Mouse (Mus musculus): ENCODE results near the gene Stra8. TPM values are rescaled to one million over a fixed set of nuclear protein-coding genes. Genes with fewer than 3 reads are reported as not detected.

Gene Stra8
- polyA plus RNA-seq, 1 experiment from 2014 or later: not detected

DNA sequence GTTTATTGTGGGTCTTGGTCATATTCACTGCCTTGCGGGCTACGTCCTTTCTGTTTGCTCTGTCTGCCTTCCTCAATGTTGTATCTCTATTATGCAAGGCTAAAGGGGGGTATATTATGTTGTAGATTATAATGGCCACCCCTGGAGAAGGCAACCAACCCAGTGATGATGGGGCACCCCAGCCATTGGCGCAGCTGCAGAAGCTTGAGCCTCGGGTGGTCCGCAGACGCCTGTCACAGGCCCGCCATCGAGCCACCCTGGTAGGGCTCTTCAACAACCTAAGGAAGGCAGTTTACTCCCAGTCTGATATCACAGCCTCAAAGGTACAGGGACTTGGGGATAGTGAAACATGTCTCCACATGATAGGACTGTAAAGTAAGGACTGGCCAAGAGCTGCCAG lies 7.6 kb downstream of the Stra8 start:
- no peaks in the 10 kb centered on the region for H3K27me3 ChIP-seq
- no peak overlapping the region for H3K4me3 ChIP-seq (replicated peaks)
- ATAC-seq (ENCODE audit: low FRiP score): no peak
- no peak overlapping the region for H3K27ac ChIP-seq
- no peaks in the 10 kb centered on the region for H3K9me3 ChIP-seq
- no peak overlapping the region for H3K4me2 ChIP-seq
- no peaks in the 10 kb centered on the region for H3K4me1 ChIP-seq
- H3K36me3 ChIP-seq (replicated peaks): no peaks in the 10 kb centered on the region
- H3K9ac ChIP-seq: no peak overlapping the region
- WGBS: 95% methylated on average over 8 of the region's 8 CpGs

DNA sequence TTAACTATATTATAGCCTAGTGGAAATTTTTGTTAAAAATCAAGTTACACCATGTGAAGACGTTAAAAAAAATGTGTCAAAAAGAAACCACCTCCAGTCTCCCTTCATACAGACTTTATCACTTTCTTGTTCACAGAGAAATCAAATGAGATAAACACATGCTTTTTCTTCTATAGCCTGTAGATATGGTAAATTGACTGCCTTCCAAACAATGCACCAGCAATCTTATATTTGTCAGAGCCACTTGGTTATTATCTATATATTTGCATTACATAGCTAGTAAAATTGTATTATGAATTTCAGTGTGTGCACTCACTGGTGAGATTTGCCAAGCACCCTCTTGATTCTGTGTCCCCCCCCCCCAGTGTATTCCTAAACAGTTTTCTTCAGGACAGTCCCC lies 12.7 kb downstream of the Stra8 start:
- H3K36me3 ChIP-seq (replicated peaks): no peaks in the 10 kb centered on the region
- no peaks in the 10 kb centered on the region; the same call in 1 of the 2 replicates for H3K27me3 ChIP-seq
- H3K9ac ChIP-seq: no peak overlapping the region
- no peak overlapping the region for H3K4me3 ChIP-seq (replicated peaks)
- H3K9me3 ChIP-seq: no peaks in the 10 kb centered on the region
- no peak for ATAC-seq (ENCODE audit: low FRiP score)
- no peak overlapping the region for H3K27ac ChIP-seq
- WGBS: 95% methylated on average over 1 of the region's 1 CpGs
- H3K4me2 ChIP-seq: no peak overlapping the region
- H3K4me1 ChIP-seq: no peaks in the 10 kb centered on the region

DNA sequence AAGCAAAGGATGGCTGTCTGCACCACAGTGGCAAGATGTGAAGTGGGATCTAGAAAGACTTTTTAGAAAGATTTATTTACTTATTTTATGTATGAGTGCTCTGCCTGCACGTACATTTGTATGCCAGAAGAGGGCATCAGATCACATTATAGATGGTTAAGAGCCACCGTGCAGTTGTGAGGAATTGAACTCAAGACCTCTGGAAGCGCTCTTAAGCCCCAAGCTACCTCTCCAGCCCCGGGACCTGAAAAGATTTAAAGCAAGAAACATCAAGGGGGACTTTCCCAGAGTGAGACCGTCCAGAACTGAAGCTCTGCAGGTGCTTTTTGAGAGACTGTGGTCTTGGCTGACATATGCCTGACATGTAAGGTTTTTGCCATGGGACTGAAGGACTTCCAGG lies 16.8 kb downstream of the Stra8 start:
- Histone ChIP-seq H3K36me3 (replicated peaks) (no peaks in the 10 kb centered on the region), H3K27ac (no peak overlapping the region), H3K27me3 (no peaks in the 10 kb centered on the region; the same call in 1 of the 2 replicates), H3K4me2 (no peak overlapping the region), H3K9me3 (no peaks in the 10 kb centered on the region), H3K4me1 (no peaks in the 10 kb centered on the region), H3K9ac (no peak overlapping the region), H3K4me3 (replicated peaks) (no peak overlapping the region)
- WGBS: 64% methylated on average over 5 of the region's 5 CpGs
- ATAC-seq (ENCODE audit: low FRiP score): no peak

DNA sequence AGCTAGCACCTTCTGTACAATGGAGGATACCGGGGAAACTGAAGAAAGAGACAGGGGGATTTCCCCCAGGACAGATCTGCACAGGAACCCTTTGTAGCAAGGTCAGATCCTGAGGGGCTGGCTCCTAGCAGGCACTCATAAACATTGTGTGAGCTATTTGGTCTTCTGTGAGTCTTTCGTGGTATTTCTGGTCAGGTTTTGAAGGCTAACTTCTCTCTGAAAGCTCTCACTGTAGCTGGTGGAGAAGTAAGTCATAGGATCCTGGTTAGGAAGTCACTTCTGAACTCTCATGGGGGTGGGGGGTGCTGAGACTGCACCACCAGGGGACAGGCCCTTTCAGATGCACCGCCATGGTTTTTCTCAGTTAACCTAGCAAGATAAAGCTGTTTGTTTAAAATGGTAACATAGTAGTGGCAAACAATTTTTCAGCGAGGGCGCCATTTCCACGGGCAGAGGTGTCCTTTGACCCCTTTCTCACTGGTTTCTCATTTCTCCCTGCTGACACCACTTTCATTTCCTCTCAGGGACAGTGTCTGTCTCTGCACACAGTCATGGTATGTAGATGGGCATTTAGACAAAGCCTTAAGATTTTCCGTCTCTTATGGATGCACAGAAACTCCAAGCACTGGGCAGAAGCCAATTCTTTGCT lies 18.4 kb downstream of the Stra8 start:
- no peak overlapping the region for H3K4me3 ChIP-seq (replicated peaks)
- no peak overlapping the region for H3K4me2 ChIP-seq
- ATAC-seq (ENCODE audit: low FRiP score): no peak
- no peak overlapping the region for H3K9ac ChIP-seq
- H3K36me3 ChIP-seq (replicated peaks): no peaks in the 10 kb centered on the region
- no peaks in the 10 kb centered on the region for H3K9me3 ChIP-seq
- 82% methylated on average over 7 of the region's 7 CpGs for WGBS
- H3K4me1 ChIP-seq: no peaks in the 10 kb centered on the region
- H3K27ac ChIP-seq: no peak overlapping the region
- H3K27me3 ChIP-seq: no peaks in the 10 kb centered on the region; the same call in 1 of the 2 replicates

DNA sequence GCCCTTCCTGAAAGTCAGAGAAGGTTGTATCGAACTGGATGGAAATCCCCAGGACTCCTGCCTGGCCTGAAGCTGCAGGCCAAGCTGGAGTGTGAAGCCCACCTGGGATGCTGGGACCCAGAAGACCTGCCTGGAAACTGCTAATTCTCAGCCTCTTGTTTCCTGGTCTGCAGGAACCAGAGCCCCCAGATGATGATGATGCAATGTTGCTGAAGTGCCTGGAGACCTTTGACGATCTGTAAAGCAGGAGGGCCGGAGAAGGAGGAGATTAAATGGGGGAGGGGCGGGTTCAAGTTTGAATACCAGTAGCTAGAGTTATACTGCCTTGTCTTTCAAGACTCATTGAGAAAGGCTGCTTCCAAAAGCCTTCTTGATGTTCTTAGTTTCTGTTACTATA lies 19.0 kb downstream of the Stra8 start:
- WGBS: 42% methylated on average over 4 of the region's 4 CpGs
- H3K9ac ChIP-seq: no peak overlapping the region

DNA sequence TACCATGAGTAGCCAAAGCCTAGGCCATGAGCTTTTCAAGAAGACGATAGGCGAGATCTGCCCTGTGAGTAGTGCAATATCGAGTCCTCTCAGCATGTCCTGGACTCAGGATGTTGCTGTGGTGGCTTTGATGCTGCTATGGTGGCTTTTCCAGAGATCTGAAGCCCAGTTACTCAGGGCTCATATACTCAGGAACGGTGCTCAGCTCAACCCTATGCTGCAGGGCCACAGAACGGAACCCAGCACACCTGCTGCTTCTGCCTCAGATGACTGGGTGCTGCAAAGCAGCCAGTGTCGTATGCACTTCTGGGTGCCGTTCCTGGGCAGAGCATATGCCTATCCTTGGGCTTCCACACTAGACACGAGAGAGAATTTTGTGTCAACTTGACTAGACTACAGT lies 19.5 kb downstream of the Stra8 start:
- no peak overlapping the region for H3K4me2 ChIP-seq
- 91% methylated on average over 8 of the region's 8 CpGs for WGBS

More for the DNA sequence above, 19.0 kb downstream of the Stra8 start:
- H3K27ac ChIP-seq: no peak overlapping the region
- ATAC-seq (ENCODE audit: low FRiP score): no peak
- no peaks in the 10 kb centered on the region for H3K9me3 ChIP-seq
- no peaks in the 10 kb centered on the region; the same call in 1 of the 2 replicates for H3K27me3 ChIP-seq
- no peaks in the 10 kb centered on the region for H3K4me1 ChIP-seq
- H3K4me2 ChIP-seq: no peak overlapping the region
- no peak overlapping the region for H3K4me3 ChIP-seq (replicated peaks)
- H3K36me3 ChIP-seq (replicated peaks): no peaks in the 10 kb centered on the region

DNA sequence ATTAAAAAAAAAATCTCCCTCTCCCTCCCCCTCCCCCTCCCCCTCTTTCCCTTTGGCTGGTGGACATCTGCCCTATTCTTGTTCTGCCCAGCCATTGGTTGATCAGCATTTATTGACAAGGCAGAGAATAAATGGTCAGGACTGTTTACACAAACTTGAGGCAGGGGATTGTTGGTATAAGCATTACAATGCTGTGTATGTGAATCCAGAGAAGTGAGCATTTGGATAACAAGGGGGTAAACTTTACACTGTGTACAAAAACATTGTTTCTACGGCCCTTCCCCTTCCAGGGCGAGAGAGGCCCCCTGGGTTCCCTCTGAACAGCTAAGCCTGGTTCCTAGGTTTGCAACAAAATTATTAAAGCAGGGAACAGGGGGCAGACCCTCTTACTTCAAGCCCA lies 21.5 kb downstream of the Stra8 start:
- Histone ChIP-seq H3K9me3 (no peaks in the 10 kb centered on the region), H3K9ac (no peak overlapping the region), H3K27ac (no peak overlapping the region), H3K4me1 (no peaks in the 10 kb centered on the region), H3K4me3 (replicated peaks) (no peak overlapping the region), H3K36me3 (replicated peaks) (no peaks in the 10 kb centered on the region), H3K27me3 (no peaks in the 10 kb centered on the region), H3K4me2 (no peak overlapping the region)
- WGBS: 75% methylated on average over 2 of the region's 2 CpGs
- ATAC-seq (ENCODE audit: low FRiP score): no peak

More for the DNA sequence above, 19.5 kb downstream of the Stra8 start:
- H3K9ac ChIP-seq: no peak overlapping the region
- no peaks in the 10 kb centered on the region for H3K36me3 ChIP-seq (replicated peaks)
- no peaks in the 10 kb centered on the region for H3K4me1 ChIP-seq
- H3K4me3 ChIP-seq (replicated peaks): no peak overlapping the region
- ATAC-seq (ENCODE audit: low FRiP score): no peak
- no peak overlapping the region for H3K27ac ChIP-seq
- H3K9me3 ChIP-seq: no peaks in the 10 kb centered on the region
- no peaks in the 10 kb centered on the region; the same call in 1 of the 2 replicates for H3K27me3 ChIP-seq

DNA sequence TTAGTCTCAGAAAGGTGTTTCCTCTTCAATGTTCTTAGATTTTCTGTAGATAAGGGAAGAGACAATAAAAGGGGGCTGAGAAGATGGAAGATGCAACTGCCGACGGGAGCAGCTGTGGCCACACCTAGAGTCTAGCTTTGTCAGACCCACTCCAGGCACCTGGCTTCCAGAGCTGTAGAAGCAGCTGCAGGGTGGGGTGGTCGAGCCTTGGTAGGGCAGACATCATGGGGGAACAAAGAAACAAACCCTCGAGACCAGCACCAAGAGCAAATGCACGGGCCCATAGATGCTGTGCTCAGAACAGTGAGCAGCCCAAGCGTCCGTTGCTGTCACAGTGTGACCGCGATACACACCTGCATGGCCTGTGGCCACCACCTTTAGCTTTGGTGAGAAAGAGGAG lies 22.5 kb downstream of the Stra8 start:
- no peak overlapping the region for H3K4me2 ChIP-seq
- no peaks in the 10 kb centered on the region for H3K4me1 ChIP-seq
- no peak overlapping the region for H3K9ac ChIP-seq
- no peak overlapping the region for H3K4me3 ChIP-seq (replicated peaks)
- H3K27me3 ChIP-seq: no peaks in the 10 kb centered on the region
- WGBS: 84% methylated on average over 9 of the region's 9 CpGs
- ATAC-seq (ENCODE audit: low FRiP score): no peak
- H3K27ac ChIP-seq: no peak overlapping the region
- H3K36me3 ChIP-seq (replicated peaks): no peaks in the 10 kb centered on the region
- no peaks in the 10 kb centered on the region for H3K9me3 ChIP-seq

DNA sequence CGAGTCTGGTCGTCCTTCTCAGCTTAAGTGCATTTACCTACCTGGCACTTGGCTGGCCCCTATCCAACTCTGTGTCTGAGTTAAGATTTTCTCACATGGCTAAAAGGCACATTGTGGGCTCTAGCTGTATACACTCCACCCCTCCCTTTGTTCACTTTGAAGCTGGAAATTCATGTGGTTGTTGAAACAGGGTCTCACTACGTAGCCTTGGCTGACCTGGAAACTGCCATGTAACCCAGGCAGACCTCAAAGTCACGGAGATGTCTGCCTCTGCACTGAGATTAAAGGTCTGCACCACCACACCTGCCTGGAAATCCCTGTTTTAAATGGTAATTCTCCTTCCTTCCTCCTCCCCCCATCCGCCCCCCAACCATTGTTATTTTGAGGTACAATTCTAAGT lies 23.5 kb downstream of the Stra8 start:
- H3K4me3 ChIP-seq (replicated peaks): no peak overlapping the region
- no peak for ATAC-seq (ENCODE audit: low FRiP score)
- 81% methylated on average over 5 of the region's 5 CpGs for WGBS
- H3K4me2 ChIP-seq: no peak overlapping the region
- peaks cover 2% of the 10 kb centered on the region; the same call in 1 of the 2 replicates for H3K4me1 ChIP-seq
- no peak overlapping the region for H3K27ac ChIP-seq
- H3K27me3 ChIP-seq: no peaks in the 10 kb centered on the region
- H3K9me3 ChIP-seq: no peaks in the 10 kb centered on the region
- no peaks in the 10 kb centered on the region for H3K36me3 ChIP-seq (replicated peaks)
- H3K9ac ChIP-seq: no peak overlapping the region

DNA sequence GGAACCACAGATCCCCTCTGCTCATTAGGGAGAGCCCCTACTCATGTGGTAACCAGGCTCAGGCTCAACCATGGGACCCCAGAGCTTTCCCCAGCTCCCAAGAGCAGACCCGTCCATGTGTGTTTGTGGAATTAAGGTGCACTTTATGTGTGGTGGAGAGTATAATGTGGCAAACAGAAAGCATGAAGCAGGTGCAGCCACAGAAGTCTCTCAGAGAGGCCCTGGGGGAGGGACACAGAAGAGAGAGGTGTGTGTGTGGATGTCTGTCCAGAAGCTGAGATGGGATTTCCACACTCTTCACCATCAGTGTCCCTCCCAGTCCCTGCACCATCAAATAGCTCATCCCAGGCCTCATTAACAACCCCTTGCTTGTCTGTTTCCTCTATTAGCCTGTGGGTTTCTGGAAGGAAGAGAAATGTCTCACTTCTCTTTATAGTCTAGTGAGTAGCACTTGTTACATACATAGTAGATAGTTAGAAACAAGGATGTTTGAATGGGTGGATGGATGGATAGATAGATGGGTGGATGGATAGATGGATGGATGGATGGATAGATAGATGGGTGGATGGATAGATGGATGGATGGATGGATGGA lies 26.6 kb downstream of the Stra8 start:
- Histone ChIP-seq H3K36me3 (replicated peaks) (no peaks in the 10 kb centered on the region), H3K27me3 (peaks cover 14% of the 10 kb centered on the region; the same call in 1 of the 2 replicates), H3K4me1 (peaks cover 4% of the 10 kb centered on the region; the same call in 1 of the 2 replicates), H3K27ac (no peak overlapping the region), H3K9ac (no peak overlapping the region), H3K4me2 (no peak overlapping the region), H3K4me3 (replicated peaks) (no peak overlapping the region), H3K9me3 (no peaks in the 10 kb centered on the region)
- no peak for ATAC-seq (ENCODE audit: low FRiP score)
- 75% methylated on average over 1 of the region's 1 CpGs for WGBS

DNA sequence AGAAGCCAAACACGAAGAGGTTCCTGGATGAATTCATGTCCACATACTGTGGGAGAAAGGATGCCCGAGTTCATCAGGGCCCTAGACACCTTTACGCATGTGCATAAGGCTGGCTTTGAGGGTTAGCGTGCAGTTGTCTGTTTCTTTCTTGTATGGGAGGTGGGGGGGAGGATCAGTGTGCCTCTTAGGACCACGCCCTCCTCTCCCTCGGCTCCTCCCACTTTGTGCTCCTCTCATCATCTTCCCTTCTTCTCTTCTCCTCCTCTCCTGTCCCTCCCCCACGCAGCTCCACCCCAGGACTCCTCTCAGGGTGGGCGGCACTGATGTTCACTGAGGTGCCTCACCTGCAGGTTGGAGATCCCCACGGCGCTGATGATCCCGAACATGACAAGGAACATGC lies 28.5 kb downstream of the Stra8 start:
- ATAC-seq (ENCODE audit: low FRiP score): no peak
- peaks cover 14% of the 10 kb centered on the region; the same call in 1 of the 2 replicates for H3K27me3 ChIP-seq
- H3K9ac ChIP-seq: no peak overlapping the region
- no peak overlapping the region for H3K27ac ChIP-seq
- no peaks in the 10 kb centered on the region for H3K9me3 ChIP-seq
- 22% methylated on average over 11 of the region's 11 CpGs for WGBS
- H3K4me1 ChIP-seq: peaks cover 4% of the 10 kb centered on the region; the same call in 1 of the 2 replicates
- H3K4me3 ChIP-seq (replicated peaks): peak overlapping the region; percentile 27
- no peaks in the 10 kb centered on the region for H3K36me3 ChIP-seq (replicated peaks)
- H3K4me2 ChIP-seq: peak overlapping the region; percentile 45

DNA sequence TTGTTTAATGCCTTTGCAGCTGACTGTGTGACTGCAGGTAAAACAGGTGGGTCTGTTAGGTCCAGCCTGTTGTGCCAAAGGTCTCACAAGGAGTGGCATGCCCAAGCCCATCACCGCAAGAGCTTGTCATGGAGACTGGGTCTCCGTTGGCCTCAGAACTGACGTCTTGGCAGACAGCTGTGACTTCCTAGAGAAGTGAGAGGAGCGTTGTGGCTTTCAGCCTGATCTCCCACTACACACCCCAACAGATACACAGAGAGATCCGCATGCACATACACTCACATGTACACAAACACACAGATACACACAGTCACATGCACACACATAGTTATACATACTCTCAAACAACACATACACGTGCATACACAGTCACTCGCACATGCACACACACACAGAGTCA lies 31.6 kb downstream of the Stra8 start:
- 91% methylated on average over 7 of the region's 7 CpGs for WGBS
- no peak overlapping the region for H3K4me3 ChIP-seq (replicated peaks)
- H3K36me3 ChIP-seq (replicated peaks): no peaks in the 10 kb centered on the region
- H3K9me3 ChIP-seq: no peaks in the 10 kb centered on the region
- no peak overlapping the region for H3K27ac ChIP-seq
- H3K9ac ChIP-seq: no peak overlapping the region
- no peak for ATAC-seq (ENCODE audit: low FRiP score)
- peaks cover 10% of the 10 kb centered on the region; the same call in 1 of the 2 replicates for H3K4me1 ChIP-seq
- H3K27me3 ChIP-seq: peaks cover 14% of the 10 kb centered on the region; the same call in 1 of the 2 replicates
- no peak overlapping the region for H3K4me2 ChIP-seq

All from forebrain, embryonic 12.5 days (tissue).